Mouse (Mus musculus): ENCODE results near the gene Ggt6. TPM values are rescaled to one million over a fixed set of nuclear protein-coding genes. Genes with fewer than 3 reads are reported as not detected.

Ggt6 gene
- polyA plus RNA-seq, 2 experiments, result 4.6 to 5.9 TPM

- no peak for DNase-seq (ENCODE audit: low spot score)
- TF ChIP-seq POLR2A (IDR thresholded peaks at IDR 0.05; ENCODE audit: borderline replicate concordance, extremely low read depth, insufficient read depth, insufficient read length), result no peak
- H3K4me2 ChIP-seq (replicated peaks; ENCODE audit: low read depth, low read length, severe bottlenecking), result no peak overlapping the region
- H3K27me3 ChIP-seq (ENCODE audit: control insufficient read depth, insufficient read depth, low read length), result no peaks in the 10 kb centered on the region
- no peak for ATAC-seq (ENCODE audit: low FRiP score, low read depth)
- peaks cover 4% of the 10 kb centered on the region; the same call in 1 of the 2 replicates for H3K4me1 ChIP-seq (ENCODE audit: control insufficient read depth, insufficient read depth, low read length)
- no peak overlapping the region for H3K9ac ChIP-seq (ENCODE audit: low read depth, low read length, severe bottlenecking)
- no peaks in the 10 kb centered on the region for H3K9me3 ChIP-seq (ENCODE audit: control insufficient read depth, low read length)
- no peak overlapping the region for H3K27ac ChIP-seq (replicated peaks; ENCODE audit: low read depth, low read length)
- no peaks in the 10 kb centered on the region for H3K36me3 ChIP-seq (ENCODE audit: control insufficient read depth, insufficient read depth, low read length)
- 85% methylated on average over 6 of the region's 6 CpGs for WGBS
- H3K4me3 ChIP-seq (replicated peaks; ENCODE audit: low read length), result no peak overlapping the region
Observed at GRCm38 (mm10) chr11:72420460-72421122, 14.7 kb upstream of the Ggt6 start.

GRCm38 (mm10) chr11:72421518-72422278, 13.6 kb upstream of the Ggt6 start:
- no peak for ATAC-seq (ENCODE audit: low FRiP score, low read depth)
- Histone ChIP-seq H3K27me3 (ENCODE audit: control insufficient read depth, insufficient read depth, low read length) (no peaks in the 10 kb centered on the region), H3K36me3 (ENCODE audit: control insufficient read depth, insufficient read depth, low read length) (no peaks in the 10 kb centered on the region), H3K27ac (replicated peaks; ENCODE audit: low read depth, low read length) (no peak overlapping the region), H3K9me3 (ENCODE audit: control insufficient read depth, low read length) (no peaks in the 10 kb centered on the region), H3K4me2 (replicated peaks; ENCODE audit: low read depth, low read length, severe bottlenecking) (no peak overlapping the region), H3K4me3 (replicated peaks; ENCODE audit: low read length) (no peak overlapping the region), H3K9ac (ENCODE audit: low read depth, low read length, severe bottlenecking) (no peak overlapping the region), H3K4me1 (ENCODE audit: control insufficient read depth, insufficient read depth, low read length) (peaks cover 4% of the 10 kb centered on the region; the same call in 1 of the 2 replicates)
- WGBS, result 83% methylated on average over 11 of the region's 11 CpGs
- no peak for DNase-seq (ENCODE audit: low spot score)
- no peak for TF ChIP-seq POLR2A (IDR thresholded peaks at IDR 0.05; ENCODE audit: borderline replicate concordance, extremely low read depth, insufficient read depth, insufficient read length)

GRCm38 (mm10) chr11:72423686-72424085, 11.6 kb upstream of the Ggt6 start:
- Histone ChIP-seq H3K36me3 (ENCODE audit: control insufficient read depth, insufficient read depth, low read length) (no peaks in the 10 kb centered on the region), H3K27me3 (ENCODE audit: control insufficient read depth, insufficient read depth, low read length) (no peaks in the 10 kb centered on the region), H3K9ac (ENCODE audit: low read depth, low read length, severe bottlenecking) (no peak overlapping the region), H3K9me3 (ENCODE audit: control insufficient read depth, low read length) (no peaks in the 10 kb centered on the region), H3K4me2 (replicated peaks; ENCODE audit: low read depth, low read length, severe bottlenecking) (no peak overlapping the region), H3K27ac (replicated peaks; ENCODE audit: low read depth, low read length) (no peak overlapping the region), H3K4me1 (ENCODE audit: control insufficient read depth, insufficient read depth, low read length) (no peaks in the 10 kb centered on the region), H3K4me3 (replicated peaks; ENCODE audit: low read length) (no peak overlapping the region)
- 79% methylated on average over 4 of the region's 4 CpGs for WGBS
- TF ChIP-seq POLR2A (IDR thresholded peaks at IDR 0.05; ENCODE audit: borderline replicate concordance, extremely low read depth, insufficient read depth, insufficient read length), result no peak
- DNase-seq (ENCODE audit: low spot score) (no peak), ATAC-seq (ENCODE audit: low FRiP score, low read depth) (no peak)

- no peak for TF ChIP-seq POLR2A (IDR thresholded peaks at IDR 0.05; ENCODE audit: borderline replicate concordance, extremely low read depth, insufficient read depth, insufficient read length)
- no peak for ATAC-seq (ENCODE audit: low FRiP score, low read depth)
- no peak overlapping the region for H3K4me2 ChIP-seq (replicated peaks; ENCODE audit: low read depth, low read length, severe bottlenecking)
Observed at GRCm38 (mm10) chr11:72425201-72425600, 10.1 kb upstream of the Ggt6 start.

GRCm38 (mm10) chr11:72426884-72427283, 8.4 kb upstream of the Ggt6 start:
- H3K4me2 ChIP-seq (replicated peaks; ENCODE audit: low read depth, low read length, severe bottlenecking), result no peak overlapping the region
- no peak overlapping the region for H3K9ac ChIP-seq (ENCODE audit: low read depth, low read length, severe bottlenecking)
- ATAC-seq (ENCODE audit: low FRiP score, low read depth) (no peak), DNase-seq (ENCODE audit: low spot score) (no peak)
- no peaks in the 10 kb centered on the region for H3K4me1 ChIP-seq (ENCODE audit: control insufficient read depth, insufficient read depth, low read length)
- H3K27ac ChIP-seq (replicated peaks; ENCODE audit: low read depth, low read length), result no peak overlapping the region
- TF ChIP-seq POLR2A (IDR thresholded peaks at IDR 0.05; ENCODE audit: borderline replicate concordance, extremely low read depth, insufficient read depth, insufficient read length), result no peak
- no peaks in the 10 kb centered on the region for H3K27me3 ChIP-seq (ENCODE audit: control insufficient read depth, insufficient read depth, low read length)
- no peak overlapping the region for H3K4me3 ChIP-seq (replicated peaks; ENCODE audit: low read length)
- H3K9me3 ChIP-seq (ENCODE audit: control insufficient read depth, low read length), result no peaks in the 10 kb centered on the region
- no peaks in the 10 kb centered on the region for H3K36me3 ChIP-seq (ENCODE audit: control insufficient read depth, insufficient read depth, low read length)

More at GRCm38 (mm10) chr11:72425201-72425600, 10.1 kb upstream of the Ggt6 start:
- H3K9ac ChIP-seq (ENCODE audit: low read depth, low read length, severe bottlenecking), result no peak overlapping the region
- H3K27ac ChIP-seq (replicated peaks; ENCODE audit: low read depth, low read length), result no peak overlapping the region
- no peaks in the 10 kb centered on the region for H3K36me3 ChIP-seq (ENCODE audit: control insufficient read depth, insufficient read depth, low read length)
- H3K4me3 ChIP-seq (replicated peaks; ENCODE audit: low read length), result no peak overlapping the region
- no peaks in the 10 kb centered on the region for H3K27me3 ChIP-seq (ENCODE audit: control insufficient read depth, insufficient read depth, low read length)
- no peaks in the 10 kb centered on the region for H3K4me1 ChIP-seq (ENCODE audit: control insufficient read depth, insufficient read depth, low read length)
- DNase-seq (ENCODE audit: low spot score), result no peak
- H3K9me3 ChIP-seq (ENCODE audit: control insufficient read depth, low read length), result no peaks in the 10 kb centered on the region
